Mouse (Mus musculus) cerebellum, postnatal 4 days (tissue): Measurements from ENCODE around the gene Dpm2.

Source experiments
- DNase-seq, 2 experiments: peaks; one replicate each; pipeline ENCODE4 v3.0.0; 2022; ENCODE audit warnings: low spot score in 2 of 2, mixed read lengths in 1 of 2

Dpm2 gene

DNA sequence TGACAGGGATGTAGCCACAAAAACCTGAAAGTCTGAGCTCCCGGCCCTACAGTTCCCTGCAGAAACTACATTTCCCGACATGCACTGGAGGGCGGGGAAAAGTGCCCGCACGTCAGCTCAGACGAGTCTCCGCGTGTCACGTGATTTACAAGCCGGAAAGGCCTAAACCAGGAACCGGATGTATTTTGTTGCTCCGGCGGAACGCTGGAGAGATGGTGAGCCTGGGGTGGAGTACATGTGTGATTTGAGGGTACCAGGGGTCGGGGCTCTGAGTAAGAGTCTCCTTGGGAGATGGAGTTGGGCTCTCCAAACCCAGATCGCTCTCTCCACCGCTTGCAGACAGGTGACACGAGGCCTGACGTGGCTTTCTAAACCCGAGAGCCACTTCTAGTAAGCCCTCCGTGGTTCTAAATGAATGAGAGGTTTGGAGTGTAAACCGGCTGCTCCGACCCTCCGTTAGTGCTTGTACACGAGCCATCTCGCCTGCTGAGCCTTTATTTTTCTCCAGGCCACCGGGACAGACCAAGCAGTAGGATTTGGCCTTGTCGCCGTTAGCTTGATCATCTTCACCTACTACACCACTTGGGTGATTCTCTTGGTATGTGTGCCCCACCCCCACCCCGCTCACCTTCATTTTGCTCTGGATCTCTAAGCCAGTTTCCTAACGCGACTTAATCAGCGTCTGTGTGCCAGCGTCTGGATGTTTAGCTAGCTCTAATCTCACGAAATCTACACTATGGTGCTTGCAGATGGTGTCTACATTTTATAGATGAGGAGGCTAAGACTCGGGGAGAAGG is at the start of gene Dpm2:
Gene Dpm2, plus strand, starts transcription at position 161 of the 797 bp plus-strand sequence.
- peak; percentile 73 to 85 for DNase-seq

DNA sequence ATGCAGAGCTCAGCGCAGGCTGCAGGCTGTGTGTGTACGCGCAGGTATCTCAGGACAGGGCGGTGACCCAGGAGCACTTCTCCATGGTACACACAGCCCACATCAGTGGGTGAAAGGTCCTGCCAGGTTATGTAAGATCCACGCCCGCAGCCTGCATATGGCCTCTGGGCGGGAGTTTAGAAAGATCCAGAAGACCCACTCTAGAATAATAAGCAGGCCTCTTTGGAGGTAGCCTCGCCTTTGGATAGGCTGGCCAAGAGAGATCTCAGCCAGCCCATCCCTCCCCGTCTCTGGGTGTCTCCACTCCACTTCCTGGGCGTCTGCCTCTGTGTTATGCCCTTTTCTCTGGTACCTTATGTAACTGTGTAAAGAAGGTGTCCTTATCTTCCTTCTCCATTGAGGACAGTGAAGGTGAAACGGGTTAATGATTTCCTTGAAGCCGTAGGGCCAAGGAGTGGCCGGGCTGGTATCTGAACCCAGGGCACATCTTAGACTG is 46.1 kb upstream of the Dpm2 start:
- no peak for DNase-seq

DNA sequence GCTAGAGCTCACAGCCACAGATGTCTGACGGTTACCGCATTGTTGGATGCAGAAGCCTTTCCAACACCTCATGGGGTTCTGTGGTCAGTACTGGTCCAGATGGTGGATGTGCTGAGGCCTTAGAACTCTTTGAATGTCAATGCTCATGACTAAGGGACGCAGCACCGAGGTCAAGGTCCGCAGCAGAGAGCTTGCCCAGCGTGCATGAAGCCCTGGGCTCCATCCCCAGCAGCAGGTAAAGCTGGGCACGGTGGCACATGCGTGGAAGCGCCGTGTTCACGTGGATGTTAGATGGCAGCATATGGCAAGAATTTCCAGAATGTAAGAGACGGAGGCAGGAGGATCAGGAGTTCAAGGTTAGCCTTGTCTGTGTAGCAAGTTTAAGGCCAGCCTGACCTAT is 44.8 kb upstream of the Dpm2 start:
- DNase-seq: no peak

DNA sequence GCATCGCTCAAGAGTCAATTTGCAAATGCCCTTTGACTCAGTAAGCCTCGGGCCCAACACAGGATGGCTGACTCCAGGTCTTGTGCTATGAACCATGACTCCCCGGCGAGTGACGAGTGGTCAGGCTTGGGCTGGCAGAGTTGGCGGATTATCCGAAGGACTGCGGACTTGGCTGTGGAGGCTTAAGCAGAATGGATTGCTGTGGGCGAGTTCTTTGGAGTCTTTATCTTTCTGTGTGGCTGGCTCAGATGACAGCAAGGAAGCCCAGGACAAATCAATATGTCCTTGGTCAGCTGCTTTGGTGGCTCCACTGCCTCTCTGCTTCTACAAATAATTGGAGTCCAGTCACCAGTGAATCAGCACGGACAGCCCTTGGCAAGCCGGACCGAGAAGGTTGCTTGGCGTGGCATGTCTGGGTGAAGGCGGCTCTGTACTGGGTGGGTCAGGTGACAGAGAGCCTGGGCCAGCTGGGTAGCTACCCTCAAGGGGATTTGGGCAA is 43.1 kb upstream of the Dpm2 start:
- no peak for DNase-seq

DNA sequence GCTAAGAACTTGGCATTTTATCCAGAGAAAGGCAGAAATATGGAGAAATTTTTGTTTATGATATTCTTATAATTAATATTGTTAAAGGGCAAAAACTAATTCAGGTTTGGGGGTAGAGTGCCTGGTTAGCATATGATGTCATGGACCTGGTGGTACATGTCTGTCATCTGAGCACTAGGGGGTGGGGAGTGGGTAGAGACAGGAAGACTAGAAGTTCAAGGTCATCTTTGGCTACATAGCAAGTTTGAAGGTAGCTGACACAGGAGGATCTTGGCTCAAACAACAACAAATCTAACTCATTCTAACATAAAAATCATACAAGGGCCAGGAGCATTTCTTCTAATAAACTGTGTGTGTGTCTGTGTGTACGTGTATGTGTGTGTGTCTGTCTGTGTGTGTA is 42.3 kb upstream of the Dpm2 start:
- no peak for DNase-seq

DNA sequence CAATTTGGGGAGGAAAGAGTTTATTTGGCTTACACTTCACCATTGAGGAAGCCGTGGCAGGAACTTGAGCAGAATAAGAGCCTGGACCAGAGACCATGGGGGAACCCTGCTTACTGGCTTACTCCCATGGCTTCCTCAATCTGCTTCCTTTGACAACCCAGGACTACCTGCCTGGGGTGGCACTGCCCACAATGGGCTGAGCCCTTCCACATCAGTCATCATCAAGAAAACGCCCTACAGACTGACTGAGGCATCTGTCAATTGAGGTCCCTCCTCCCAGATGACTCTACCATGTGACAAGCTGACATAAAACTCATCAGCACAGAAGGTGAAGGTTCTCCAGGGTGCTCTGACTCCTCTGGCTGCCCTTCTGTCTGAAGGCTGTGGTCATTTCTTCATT is 40.2 kb upstream of the Dpm2 start:
- no peak for DNase-seq

DNA sequence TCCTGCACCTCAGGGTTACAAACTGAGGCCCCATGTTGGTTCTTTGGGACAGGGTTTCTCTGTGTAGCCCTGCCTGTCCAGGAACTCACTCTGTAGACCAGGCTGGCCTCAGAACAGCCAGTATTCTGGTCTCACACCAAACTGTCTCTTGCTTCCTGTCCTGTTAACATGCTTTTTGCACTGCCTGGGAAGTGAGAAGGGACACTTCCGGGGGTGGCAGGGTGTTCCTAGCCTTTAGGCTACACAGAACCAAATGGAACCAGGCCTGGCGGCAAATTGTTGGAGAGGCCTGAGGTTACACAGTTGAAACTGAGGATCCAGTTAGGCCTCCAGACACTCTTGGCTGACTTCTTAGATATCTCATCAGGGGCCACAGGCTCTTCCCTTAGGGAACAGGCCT is 37.5 kb upstream of the Dpm2 start:
- DNase-seq: no peak

DNA sequence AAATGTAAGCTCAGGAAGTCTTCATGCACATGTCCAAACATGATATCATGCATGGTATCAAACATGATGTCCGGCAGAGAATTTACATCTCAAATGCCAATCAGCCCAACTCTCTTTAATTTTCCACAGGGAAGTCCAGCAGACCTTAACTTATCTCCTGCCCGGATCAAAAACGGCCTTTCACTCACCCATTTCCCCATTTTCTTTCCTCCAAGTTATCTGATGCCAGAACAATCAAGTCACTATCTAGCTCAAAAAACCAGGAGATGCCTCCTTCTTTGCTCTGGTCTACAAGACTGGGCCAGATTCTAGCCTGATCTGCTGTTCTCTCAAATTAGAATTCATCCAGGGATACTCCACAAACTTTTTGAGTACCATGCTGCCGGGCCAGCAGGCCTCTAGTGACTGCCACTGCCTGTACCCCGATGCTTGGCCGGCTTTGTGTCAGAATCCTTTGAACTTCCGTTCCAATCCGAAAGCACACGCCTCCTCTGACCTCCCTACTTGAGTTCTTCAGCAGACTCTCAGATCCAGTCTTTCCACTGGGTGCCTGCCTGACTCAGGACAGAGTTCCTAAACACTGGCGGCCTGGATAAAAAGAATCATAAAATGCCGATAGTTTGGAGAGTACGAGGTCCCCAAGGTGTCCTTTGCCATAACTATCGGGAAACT is 36.5 kb upstream of the Dpm2 start:
- DNase-seq: no peak

DNA sequence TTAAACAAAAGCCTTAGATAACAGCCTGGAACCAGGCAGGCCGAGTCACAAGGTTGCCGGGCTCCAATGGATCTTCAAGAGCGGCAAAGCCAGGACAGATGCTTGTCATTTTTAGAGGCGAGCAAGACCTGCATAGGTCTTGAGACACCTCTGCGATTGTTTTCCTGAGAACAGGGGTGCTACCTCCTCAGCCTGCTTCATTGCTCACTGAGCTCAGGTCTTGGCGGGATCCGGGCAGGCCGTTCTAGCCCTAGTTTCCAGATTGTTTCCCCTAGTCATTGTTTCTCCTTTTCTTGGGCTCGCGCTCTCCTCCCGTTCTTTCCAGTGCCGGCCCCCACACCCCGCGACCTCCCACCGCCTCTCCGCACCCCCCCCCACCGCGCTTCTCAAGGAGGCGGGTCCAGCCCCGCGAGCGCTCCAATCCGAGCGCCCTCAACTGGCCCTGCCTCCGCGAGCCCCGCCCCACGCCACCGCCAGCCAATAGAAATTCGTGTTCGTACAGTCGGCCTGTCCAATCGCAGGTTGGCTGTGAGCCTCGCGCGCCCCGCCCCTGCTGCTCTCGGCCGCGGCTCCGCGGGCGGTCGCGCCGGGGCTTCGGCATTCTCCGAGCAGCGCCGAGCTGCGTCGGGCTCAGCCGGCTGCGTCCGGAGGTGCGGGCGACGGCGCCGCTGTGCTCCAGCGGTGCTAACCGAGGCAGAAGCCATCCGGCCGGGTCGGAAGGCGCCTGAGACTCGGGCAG is 35.8 kb upstream of the Dpm2 start, which contains the start of gene Fam102a:
Gene Fam102a, plus strand, starts transcription at position 600 of the 739 bp plus-strand sequence.
- peak; percentile 98 to 99 for DNase-seq

DNA sequence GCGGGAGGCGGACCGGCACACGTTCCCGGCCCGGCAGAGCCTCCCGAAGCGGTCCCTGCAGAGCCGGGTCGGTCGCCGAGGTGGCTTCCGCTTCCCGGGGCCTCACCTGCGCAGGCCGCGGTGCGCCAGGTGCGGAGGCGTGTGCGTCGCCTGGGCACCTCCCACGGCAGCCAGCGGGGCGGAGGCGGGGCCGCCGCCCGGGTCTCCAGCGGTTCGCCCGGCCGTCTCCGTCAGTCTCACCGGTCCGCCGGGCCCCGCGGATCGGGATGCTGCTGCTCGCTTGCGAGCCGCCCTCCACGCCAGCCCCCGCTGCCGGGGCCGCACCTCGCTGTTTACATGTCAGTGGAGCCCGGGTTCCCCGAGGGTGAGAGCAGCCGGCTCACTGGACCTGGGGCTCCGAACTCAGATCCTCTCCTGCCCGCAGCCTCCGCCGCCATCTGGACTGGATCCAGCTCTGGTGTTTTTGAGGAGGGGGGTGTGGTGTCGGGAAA is 35.1 kb upstream of the Dpm2 start:
- DNase-seq: peak in 1 of 2 experiments; percentile 65

DNA sequence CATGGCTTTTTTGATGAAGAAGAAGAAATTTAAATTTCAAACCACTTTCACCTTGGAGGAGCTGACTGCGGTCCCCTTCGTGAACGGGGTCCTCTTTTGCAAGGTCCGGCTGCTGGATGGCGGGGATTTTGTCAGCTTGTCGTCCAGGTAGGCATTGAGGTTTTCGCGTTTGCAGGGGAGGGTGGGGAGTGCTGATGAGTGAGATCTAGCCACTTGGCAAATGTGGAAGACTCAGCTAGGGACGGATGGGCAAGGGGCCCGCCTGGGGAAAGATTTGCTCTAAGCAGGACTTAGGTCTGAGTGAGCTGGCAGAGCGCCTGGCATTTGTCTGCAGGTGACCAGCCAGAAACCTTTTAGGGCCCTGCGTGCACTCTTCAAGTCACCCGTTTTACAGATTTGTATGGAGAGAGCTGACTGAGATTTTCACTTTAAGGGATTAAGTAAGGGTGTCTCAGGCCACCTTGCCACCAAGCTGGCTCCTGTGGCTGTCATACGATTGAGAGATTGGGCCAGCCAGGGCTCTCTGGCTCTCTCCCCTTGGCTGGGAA is 34.5 kb upstream of the Dpm2 start:
- DNase-seq: peak in 1 of 2 experiments; percentile 48

DNA sequence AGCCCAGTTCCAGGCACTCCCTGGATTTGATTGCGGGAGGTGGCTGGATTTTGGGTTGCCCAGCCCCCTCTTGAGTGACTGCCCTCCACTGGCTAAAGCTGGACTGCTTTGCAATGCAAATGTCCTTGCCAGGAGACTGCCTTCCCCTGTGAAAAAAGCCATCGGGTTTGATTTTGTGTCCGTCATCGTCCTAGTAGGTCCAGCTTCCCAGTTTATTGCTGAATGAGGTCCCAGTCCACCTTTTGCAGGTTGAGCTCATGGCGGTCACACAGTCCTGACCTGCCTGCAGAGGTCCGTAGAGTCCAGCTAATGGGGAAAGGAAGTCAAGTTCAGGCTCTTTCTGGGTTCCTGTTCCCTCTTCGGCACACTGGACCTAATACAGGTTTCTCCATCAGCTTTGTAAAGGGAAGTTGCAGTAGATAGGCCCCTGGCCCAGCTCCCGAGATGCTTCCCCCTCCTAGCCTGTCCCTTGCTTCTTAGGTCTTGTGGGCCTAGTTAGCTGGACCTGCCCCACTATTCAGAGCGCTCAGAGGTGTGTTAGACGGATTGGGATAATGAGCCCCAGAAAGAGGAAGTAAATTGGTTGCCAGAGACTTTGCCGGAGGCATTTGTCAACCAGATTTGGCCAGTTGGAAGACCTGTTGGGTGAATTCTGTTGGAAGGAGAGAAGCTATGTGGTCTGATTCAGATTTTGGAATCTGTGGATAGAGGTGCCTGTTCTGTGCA is 33.9 kb upstream of the Dpm2 start:
- peak in 1 of 2 experiments; percentile 43 for DNase-seq

DNA sequence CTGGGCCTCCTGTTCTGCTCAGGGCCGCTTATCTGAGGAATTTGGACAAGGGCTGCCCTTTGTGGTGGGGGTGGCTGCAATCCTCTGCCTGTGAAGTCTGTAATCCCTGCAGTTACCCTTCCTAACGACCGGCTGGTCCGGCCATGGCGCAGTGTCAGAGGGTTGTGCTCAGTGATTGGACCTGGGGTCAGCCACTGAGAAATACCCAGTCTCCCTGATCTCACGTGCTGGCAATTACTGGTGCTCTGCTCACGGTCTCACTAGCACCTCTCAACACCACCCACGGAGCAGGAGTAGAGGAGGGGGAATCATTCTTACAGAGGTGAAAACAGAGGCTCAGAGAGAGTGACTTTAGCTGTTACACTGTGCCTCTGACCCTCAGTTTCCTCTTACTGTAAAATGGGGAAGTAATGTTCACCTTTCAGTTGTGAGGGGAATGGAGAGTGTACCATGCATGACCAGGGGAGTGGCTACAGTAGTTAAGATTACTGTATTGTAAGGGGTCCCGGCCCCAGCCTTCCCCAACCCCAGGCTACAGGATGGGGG is 33.2 kb upstream of the Dpm2 start:
- no peak for DNase-seq

DNA sequence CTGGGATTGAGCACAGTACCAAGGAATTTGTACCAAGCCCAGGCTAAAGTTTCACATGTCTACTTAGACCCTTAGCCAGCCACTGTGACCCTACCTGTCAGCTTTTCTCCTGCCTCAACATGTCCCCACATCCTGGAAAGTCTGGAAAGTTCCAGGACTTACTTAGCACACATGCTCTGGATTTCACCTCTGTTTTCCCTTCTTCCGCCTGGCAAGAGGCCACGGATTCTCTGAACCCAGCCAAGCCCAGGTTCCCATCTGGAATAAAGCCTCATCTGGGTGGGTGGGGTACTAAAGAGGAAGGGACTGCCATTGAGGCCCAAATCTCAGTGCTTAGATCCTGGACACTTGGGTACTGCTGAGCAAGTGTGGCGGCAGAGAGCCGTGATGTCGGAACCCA is 32.7 kb upstream of the Dpm2 start:
- no peak for DNase-seq

DNA sequence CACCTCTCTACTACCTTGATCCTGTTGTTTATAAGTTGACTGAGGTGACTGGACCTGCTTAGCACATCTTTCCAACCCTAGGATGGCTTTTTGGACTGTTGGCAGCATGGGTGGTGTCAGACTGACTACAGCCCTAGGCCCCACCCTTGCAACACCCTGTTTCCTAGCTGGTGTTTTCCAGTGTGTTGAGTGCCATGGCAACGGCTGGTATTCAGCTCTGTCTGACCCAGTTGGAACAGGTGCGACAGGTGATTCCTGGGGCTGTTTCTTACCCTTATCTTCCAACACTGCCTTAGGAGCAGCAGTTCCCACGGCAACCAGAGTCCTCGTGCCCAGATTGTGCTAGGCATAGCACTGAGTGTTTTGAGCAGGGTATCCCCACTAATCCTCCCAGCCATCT is 32.2 kb upstream of the Dpm2 start:
- no peak for DNase-seq

DNA sequence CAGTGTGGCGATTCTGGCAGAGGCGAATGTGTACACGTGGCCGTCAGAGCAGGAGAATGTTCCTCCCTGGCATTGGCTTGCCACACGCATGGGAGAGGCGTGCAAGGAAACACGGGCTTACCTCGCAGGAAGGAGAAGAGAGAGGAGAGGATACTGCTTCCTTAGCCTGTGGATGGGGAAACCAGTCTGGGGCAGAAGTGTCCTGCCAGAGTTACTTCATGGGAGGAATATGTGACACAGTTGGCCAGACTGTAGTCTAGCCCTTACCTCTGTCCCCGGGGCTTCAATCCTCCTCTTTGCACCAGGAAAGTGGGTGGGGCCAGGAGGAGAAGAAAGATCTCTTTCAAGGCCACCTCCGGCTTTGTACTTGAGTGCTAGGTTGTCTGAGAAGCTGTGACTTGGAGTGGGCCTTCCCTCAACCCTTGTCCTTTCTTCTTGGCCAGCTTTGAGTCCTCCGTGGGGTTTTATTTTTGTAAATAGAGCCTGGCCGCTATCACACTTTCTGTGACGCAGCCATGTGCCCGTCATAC is 31.1 kb upstream of the Dpm2 start:
- DNase-seq: no peak

DNA sequence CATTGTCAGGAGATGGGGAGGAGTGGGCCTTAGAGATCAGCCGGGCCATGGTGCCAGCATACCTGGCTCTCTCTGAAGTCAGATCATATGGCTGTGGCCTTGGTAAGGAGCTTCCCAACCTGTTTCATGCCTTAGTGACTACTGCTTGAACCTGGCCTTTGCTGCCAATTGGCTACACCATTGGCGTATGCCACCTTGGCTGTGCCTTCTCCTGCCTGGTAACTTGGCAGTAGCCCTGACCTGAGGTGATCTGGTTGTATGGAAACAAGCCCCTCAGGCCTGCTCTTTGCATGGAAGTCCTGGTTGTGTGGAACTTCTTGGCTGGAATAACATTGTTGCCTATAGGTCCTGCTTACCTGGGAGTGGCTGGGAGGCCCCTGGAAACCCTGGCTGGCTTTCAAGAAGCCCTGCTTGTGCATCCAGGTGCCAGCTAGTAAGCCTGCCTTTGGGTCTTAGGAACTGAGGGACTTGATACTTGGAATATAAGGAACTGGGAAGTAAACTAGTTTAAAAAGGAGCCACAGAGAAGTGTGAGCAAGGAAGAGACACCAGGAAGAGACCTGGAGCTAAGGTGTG is 29.2 kb upstream of the Dpm2 start:
- no peak for DNase-seq

DNA sequence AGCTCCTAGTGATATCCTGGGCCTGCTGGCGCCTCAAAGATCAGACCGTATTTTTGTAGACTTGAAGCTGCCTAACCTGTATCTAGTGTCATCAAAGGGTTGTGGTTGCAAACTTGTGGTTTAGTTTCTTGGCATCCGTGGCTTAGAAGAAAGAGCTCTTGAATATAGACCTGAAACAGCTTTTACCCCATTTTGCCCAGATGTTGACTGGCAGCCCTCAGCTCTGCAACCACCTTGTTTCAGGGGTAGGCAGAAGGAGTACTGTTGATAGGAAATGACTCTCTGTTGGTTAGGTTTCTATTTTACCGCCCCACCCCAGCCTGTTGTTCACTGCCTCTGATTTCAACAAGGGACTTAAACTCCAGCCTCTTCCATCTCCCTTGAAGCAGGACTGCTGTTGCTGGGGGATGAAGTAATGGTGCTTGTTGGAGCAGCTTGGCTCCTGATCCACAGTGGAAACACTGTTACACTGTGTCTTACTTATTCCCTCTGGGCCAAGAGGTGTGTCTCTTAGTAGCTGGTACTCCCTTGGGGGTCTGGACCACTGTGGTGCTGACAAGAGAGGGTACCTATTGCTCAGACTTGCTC is 28.6 kb upstream of the Dpm2 start:
- no peak for DNase-seq

DNA sequence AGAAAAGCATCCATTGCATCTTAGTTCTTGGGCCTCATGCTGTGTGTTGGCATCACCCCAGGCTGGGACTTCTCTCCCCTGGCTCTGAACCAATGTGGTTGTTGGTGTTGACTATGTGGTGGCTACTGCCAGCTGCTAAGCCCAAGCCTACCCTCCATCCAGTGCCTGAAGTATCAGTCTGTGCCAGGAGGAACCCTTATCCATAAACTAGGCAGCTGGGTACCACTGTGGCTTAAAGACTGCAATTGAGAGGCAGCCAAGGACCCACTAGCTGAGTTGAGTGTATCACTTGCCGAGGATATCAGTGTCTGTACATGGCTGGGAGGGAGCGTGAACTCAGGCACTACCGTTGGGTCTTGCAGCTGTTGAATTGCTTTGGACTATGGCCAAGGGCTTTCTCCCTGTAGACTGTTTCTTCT is 27.6 kb upstream of the Dpm2 start:
- DNase-seq: peak in 1 of 2 experiments; percentile 60

DNA sequence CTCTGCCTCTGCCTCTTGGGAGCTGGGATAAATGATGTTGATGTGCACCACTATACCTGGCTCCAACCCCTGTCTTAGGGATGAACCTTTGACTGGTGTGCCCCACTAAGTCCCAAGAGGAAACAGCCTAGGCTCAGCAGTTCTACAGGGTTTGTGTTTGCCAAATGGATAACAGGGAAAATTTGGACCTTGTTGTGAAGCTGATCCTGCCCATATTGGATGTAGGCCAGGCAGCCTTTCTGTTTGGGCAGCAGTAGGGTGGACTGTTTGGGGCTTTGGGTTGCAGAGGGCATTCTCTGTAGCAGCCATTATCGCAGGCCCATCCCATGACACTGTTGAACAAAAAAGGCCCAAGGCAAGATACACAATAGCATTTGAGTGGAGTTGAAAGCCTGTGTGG is 23.7 kb upstream of the Dpm2 start:
- DNase-seq: no peak
